Mouse (Mus musculus) urinary bladder, postnatal 4 days (tissue): ENCODE measurements at regions not wholly inside any gene's neighbourhood (a gene's known extent, or its start where the extent isn't known, plus 50 kb on each side); places are given as distances from the start of the nearest gene placed in this dataset.

Source experiments
- DNase-seq, 2 experiments: peaks; one replicate each; pipeline ENCODE4 v3.0.0; 2021 to 2022; ENCODE audit warnings: low spot score in 2 of 2

GRCm38 (mm10) chr13:101506696-101507095 lies 261.3 kb downstream of the Pik3r1 start:
- DNase-seq: no peak

GRCm38 (mm10) chr13:101505054-101505453 lies 263.0 kb downstream of the Pik3r1 start:
- DNase-seq: no peak

GRCm38 (mm10) chr13:101504241-101504640 lies 263.8 kb downstream of the Pik3r1 start:
- DNase-seq: no peak

- no peak for DNase-seq
Observed at GRCm38 (mm10) chr13:101501845-101502284, 266.2 kb downstream of the Pik3r1 start.

GRCm38 (mm10) chr13:101501061-101501460 lies 267.0 kb downstream of the Pik3r1 start:
- DNase-seq: no peak

GRCm38 (mm10) chr13:101491835-101492234 lies 276.2 kb downstream of the Pik3r1 start:
- DNase-seq: no peak

GRCm38 (mm10) chr13:101490961-101491360 lies 277.1 kb downstream of the Pik3r1 start:
- DNase-seq: no peak

- DNase-seq: no peak
Observed at GRCm38 (mm10) chr13:101487621-101488020, 280.4 kb downstream of the Pik3r1 start.

GRCm38 (mm10) chr13:101485823-101486222 lies 282.2 kb downstream of the Pik3r1 start:
- DNase-seq: no peak

- no peak for DNase-seq
Observed at GRCm38 (mm10) chr13:101483816-101484215, 284.2 kb downstream of the Pik3r1 start.

GRCm38 (mm10) chr13:101481551-101482184 lies 286.3 kb downstream of the Pik3r1 start:
- DNase-seq: no peak

GRCm38 (mm10) chr13:101479297-101479652 lies 288.7 kb downstream of the Pik3r1 start:
- DNase-seq: no peak

GRCm38 (mm10) chr13:101478608-101479296 lies 289.3 kb downstream of the Pik3r1 start:
- DNase-seq: no peak

- no peak for DNase-seq
Observed at GRCm38 (mm10) chr13:101473349-101473748, 294.7 kb downstream of the Pik3r1 start.

GRCm38 (mm10) chr13:101470560-101471247 lies 297.3 kb downstream of the Pik3r1 start:
- DNase-seq: no peak

GRCm38 (mm10) chr13:101465748-101466127 lies 302.3 kb downstream of the Pik3r1 start:
- DNase-seq: no peak

- DNase-seq: no peak
Observed at GRCm38 (mm10) chr13:101464928-101465747, 302.9 kb downstream of the Pik3r1 start.

- DNase-seq: no peak
Observed at GRCm38 (mm10) chr13:101456926-101457325, 311.1 kb downstream of the Pik3r1 start.

- DNase-seq: no peak
Observed at GRCm38 (mm10) chr13:101454276-101454675, 313.7 kb downstream of the Pik3r1 start.

- DNase-seq: no peak
Observed at GRCm38 (mm10) chr13:101450501-101450900, 317.5 kb downstream of the Pik3r1 start.

- DNase-seq: no peak
Observed at GRCm38 (mm10) chr13:101439517-101439916, 328.5 kb downstream of the Pik3r1 start.

GRCm38 (mm10) chr13:101439041-101439440 lies 329.0 kb downstream of the Pik3r1 start:
- no peak for DNase-seq
